Mouse (Mus musculus) myocyte (in vitro differentiated cells): ENCODE results near the gene Vmn2r57.

Source experiments
- CEBPB ChIP-seq: IDR thresholded peaks from 2 replicates; pipeline ENCODE4 v1.6.1; 2011; ENCODE audit warnings: mild to moderate bottlenecking, moderate library complexity; ENCODE audit not compliant: poor library complexity, insufficient read depth, severe bottlenecking
- POLR2A ChIP-seq: IDR thresholded peaks from one replicate; pipeline ENCODE4 v1.6.1; 2011; ENCODE audit warnings: low read depth, mild to moderate bottlenecking, control low read depth, moderate library complexity; ENCODE audit not compliant: insufficient read length
- REST ChIP-seq: IDR thresholded peaks from one replicate; pipeline ENCODE4 v1.6.1; 2011; ENCODE audit warnings: mild to moderate bottlenecking, control low read depth, moderate library complexity; ENCODE audit not compliant: insufficient read depth, insufficient read length

GRCm38 (mm10) chr7:41393048-41393971, 55.2 kb downstream of the Vmn2r57 start, which contains the start of gene AI987944:
- TF ChIP-seq REST (no peak), CEBPB (peak; percentile 91), POLR2A (peak; percentile 9)
